Mouse (Mus musculus): ENCODE data around the gene Clpp. TPM values are rescaled to one million over a fixed set of nuclear protein-coding genes. Genes with fewer than 3 reads are reported as not detected.

Clpp gene
- polyA plus RNA-seq, 1 experiment = 31.1 TPM

DNA sequence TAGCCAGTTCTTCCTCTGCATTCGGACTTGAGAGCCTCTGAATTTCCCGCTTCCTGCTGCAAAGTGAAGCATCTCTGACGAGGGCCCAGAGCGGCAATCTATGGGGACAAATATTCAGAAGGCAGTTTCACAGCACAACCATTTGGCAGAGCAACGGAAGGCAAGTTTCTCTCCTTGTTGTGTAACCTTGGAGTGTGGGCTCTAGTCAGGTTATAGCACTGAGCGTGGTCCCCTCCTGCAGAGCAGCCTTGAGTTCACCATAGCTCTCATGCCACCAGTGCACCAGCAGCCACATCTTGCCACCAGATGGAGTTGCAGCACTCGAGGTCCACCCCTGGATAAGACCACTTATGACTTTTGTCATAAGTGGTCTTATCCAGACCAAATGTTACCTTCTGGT lies 1.7 kb upstream of the Clpp start:
- Histone ChIP-seq H3K4me3 (ENCODE audit: control insufficient read depth, low read depth, low read length) (no peak overlapping the region), H3K4me1 (ENCODE audit: control insufficient read depth, insufficient read depth, low read length) (peaks cover 5% of the 10 kb centered on the region), H3K27ac (ENCODE audit: control insufficient read depth, insufficient read depth, low read depth, low read length) (no peak overlapping the region), H3K36me3 (ENCODE audit: control insufficient read depth, insufficient read depth, low read length) (no peaks in the 10 kb centered on the region), H3K27me3 (ENCODE audit: control insufficient read depth, insufficient read depth, low read length) (no peaks in the 10 kb centered on the region)
- no peak for TF ChIP-seq CTCF (IDR thresholded peaks at IDR 0.05; ENCODE audit: control insufficient read depth, insufficient read depth, insufficient replicate concordance, low read depth, low read length)
- no peak for TF ChIP-seq POLR2A (IDR thresholded peaks at IDR 0.05; ENCODE audit: control insufficient read depth, low read depth, low read length)

DNA sequence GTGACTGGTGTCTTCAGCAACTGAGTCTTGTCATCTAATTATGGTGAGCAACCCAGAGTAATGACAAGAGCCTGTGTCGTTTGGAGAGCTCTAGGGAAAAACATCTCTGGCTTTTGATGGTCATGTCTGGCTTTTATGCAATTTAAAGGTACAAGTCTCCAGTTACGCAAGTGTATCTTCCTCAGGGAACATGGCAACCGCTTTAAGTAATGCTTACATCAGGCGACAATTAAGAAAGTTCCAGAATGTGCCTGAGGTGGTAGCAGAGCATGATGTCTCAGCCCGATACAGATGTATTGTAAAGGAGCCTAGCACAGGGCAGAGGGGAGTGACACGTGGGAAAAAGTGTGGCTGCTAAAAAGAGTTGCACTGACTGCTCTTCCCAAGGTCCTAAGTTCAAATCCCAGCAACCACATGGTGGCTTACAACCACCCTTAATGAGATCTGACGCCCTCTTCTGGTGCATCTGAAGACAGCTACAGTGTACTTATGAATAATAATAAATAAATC lies 1.1 kb upstream of the Clpp start:
- no peak overlapping the region for H3K4me3 ChIP-seq (ENCODE audit: control insufficient read depth, low read depth, low read length)
- TF ChIP-seq CTCF (IDR thresholded peaks at IDR 0.05; ENCODE audit: control insufficient read depth, insufficient read depth, insufficient replicate concordance, low read depth, low read length) (no peak), POLR2A (IDR thresholded peaks at IDR 0.05; ENCODE audit: control insufficient read depth, low read depth, low read length) (no peak)
- H3K4me1 ChIP-seq (ENCODE audit: control insufficient read depth, insufficient read depth, low read length) = peaks cover 5% of the 10 kb centered on the region
- no peaks in the 10 kb centered on the region for H3K27me3 ChIP-seq (ENCODE audit: control insufficient read depth, insufficient read depth, low read length)
- no peaks in the 10 kb centered on the region for H3K36me3 ChIP-seq (ENCODE audit: control insufficient read depth, insufficient read depth, low read length)
- H3K27ac ChIP-seq (ENCODE audit: control insufficient read depth, insufficient read depth, low read depth, low read length) = no peak overlapping the region

DNA sequence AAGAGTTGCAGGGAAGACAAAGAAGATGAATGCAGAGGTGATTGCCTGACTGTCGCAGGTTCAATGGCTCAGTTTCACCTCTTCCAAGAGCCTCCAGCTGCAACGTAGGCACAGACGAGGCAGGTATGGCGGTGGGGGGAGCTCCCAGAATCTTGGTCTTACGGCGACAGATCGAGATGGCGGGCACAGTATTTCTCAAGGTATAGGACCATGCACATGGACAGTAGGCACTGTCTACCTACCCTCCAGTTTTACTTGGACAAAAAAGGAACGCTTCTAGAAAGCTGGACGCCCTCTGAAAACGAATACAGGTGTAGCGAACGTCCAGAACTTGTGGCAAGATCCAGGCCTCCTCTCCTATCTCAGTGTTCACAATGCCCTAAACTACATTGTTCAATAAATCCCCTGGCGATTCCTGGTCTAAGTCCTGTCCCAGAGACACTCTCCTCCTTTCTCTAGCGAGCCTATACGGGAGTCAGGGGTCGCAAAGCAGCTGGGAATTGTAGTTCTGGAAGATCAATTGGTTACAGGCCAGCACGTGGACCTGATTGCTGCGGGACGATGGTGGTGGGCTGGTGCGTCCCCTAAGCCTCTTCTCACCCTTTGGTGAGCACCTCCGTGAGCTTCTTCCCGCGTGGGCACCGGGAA lies 514 bp upstream of the Clpp start:
- H3K4me1 ChIP-seq (ENCODE audit: control insufficient read depth, insufficient read depth, low read length) = peaks cover 5% of the 10 kb centered on the region
- TF ChIP-seq CTCF (IDR thresholded peaks at IDR 0.05; ENCODE audit: control insufficient read depth, insufficient read depth, insufficient replicate concordance, low read depth, low read length) (no peak), POLR2A (IDR thresholded peaks at IDR 0.05; ENCODE audit: control insufficient read depth, low read depth, low read length) (no peak)

DNA sequence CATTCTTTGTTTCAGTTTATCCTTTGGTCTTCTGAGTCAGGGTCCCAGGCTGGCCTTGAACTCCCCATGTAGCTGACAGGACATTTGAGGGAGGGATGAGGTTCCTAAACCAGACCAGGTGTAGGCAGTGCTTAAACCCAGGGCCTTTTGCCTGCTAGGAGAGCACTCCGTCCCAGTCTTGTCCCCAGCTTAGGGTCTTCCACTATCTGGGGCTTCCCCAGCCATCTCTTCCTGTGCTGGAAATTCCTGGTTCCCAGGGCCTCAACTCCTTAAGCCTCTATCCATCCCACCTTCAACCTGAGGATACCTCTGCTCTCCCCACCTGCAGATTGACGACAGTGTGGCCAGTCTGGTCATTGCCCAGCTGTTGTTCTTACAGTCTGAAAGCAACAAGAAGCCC lies 861 bp downstream of the Clpp start:
- H3K36me3 ChIP-seq (ENCODE audit: control insufficient read depth, insufficient read depth, low read length) = no peaks in the 10 kb centered on the region
- TF ChIP-seq POLR2A (IDR thresholded peaks at IDR 0.05; ENCODE audit: control insufficient read depth, low read depth, low read length) (no peak), CTCF (IDR thresholded peaks at IDR 0.05; ENCODE audit: control insufficient read depth, insufficient read depth, insufficient replicate concordance, low read depth, low read length) (no peak)
- H3K27me3 ChIP-seq (ENCODE audit: control insufficient read depth, insufficient read depth, low read length) = no peaks in the 10 kb centered on the region
- peaks cover 5% of the 10 kb centered on the region for H3K4me1 ChIP-seq (ENCODE audit: control insufficient read depth, insufficient read depth, low read length)
- H3K4me3 ChIP-seq (ENCODE audit: control insufficient read depth, low read depth, low read length) = no peak overlapping the region
- H3K27ac ChIP-seq (ENCODE audit: control insufficient read depth, insufficient read depth, low read depth, low read length) = no peak overlapping the region

More for the DNA sequence above, 514 bp upstream of the Clpp start:
- H3K36me3 ChIP-seq (ENCODE audit: control insufficient read depth, insufficient read depth, low read length) = no peaks in the 10 kb centered on the region
- peak overlapping the region; percentile 75 for H3K27ac ChIP-seq (ENCODE audit: control insufficient read depth, insufficient read depth, low read depth, low read length)
- no peaks in the 10 kb centered on the region for H3K27me3 ChIP-seq (ENCODE audit: control insufficient read depth, insufficient read depth, low read length)
- peak overlapping the region; percentile 95 for H3K4me3 ChIP-seq (ENCODE audit: control insufficient read depth, low read depth, low read length)

DNA sequence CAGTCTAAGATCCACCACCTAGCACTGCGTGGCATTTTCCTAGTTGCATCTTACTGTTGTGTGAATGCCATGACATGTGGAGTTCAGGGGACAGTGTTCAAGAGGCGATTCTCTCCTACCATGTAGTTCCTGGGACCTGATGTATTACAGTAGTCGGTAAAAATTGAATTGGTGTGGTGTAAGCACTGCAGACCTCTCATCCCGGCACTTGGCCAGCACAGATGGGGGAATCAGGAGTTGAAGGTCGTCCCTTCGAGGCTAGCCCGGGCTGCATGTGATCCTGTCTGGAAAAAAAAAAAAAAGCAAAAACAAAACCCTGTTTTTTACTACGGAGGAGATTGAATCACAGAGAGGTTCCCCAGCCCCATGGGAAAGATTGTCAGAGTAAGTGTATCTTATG lies 4.9 kb downstream of the Clpp start:
- H3K36me3 ChIP-seq (ENCODE audit: control insufficient read depth, insufficient read depth, low read length) = no peaks in the 10 kb centered on the region
- TF ChIP-seq CTCF (IDR thresholded peaks at IDR 0.05; ENCODE audit: control insufficient read depth, insufficient read depth, insufficient replicate concordance, low read depth, low read length) = no peak
- no peak for TF ChIP-seq POLR2A (IDR thresholded peaks at IDR 0.05; ENCODE audit: control insufficient read depth, low read depth, low read length)

DNA sequence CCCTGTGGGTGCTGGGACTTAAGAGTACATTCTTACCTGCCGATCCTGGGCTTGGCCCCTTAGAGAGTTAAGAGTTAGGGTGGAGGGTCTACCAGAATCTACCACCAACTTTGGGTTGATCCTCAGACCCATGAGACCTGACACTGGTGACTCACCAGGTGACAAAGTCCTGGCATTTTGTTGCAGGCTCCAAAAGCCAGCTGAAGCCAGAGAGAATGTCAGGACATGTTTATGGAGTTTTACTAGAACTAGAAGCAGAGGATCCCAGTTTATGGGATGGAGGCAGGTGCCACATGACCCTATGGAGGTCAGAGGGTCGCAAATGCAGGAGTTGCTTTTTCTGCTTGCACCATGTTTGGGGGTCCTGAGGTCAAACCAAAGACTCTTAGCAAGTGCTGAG lies 6.4 kb downstream of the Clpp start:
- Histone ChIP-seq H3K27me3 (ENCODE audit: control insufficient read depth, insufficient read depth, low read length) (no peaks in the 10 kb centered on the region), H3K4me1 (ENCODE audit: control insufficient read depth, insufficient read depth, low read length) (peaks cover 8% of the 10 kb centered on the region), H3K36me3 (ENCODE audit: control insufficient read depth, insufficient read depth, low read length) (no peaks in the 10 kb centered on the region), H3K27ac (ENCODE audit: control insufficient read depth, insufficient read depth, low read depth, low read length) (no peak overlapping the region), H3K4me3 (ENCODE audit: control insufficient read depth, low read depth, low read length) (no peak overlapping the region)
- TF ChIP-seq CTCF (IDR thresholded peaks at IDR 0.05; ENCODE audit: control insufficient read depth, insufficient read depth, insufficient replicate concordance, low read depth, low read length) (no peak), POLR2A (IDR thresholded peaks at IDR 0.05; ENCODE audit: control insufficient read depth, low read depth, low read length) (no peak)

More for the DNA sequence above, 4.9 kb downstream of the Clpp start:
- Histone ChIP-seq H3K27ac (ENCODE audit: control insufficient read depth, insufficient read depth, low read depth, low read length) (no peak overlapping the region), H3K4me1 (ENCODE audit: control insufficient read depth, insufficient read depth, low read length) (peaks cover 11% of the 10 kb centered on the region), H3K4me3 (ENCODE audit: control insufficient read depth, low read depth, low read length) (no peak overlapping the region), H3K27me3 (ENCODE audit: control insufficient read depth, insufficient read depth, low read length) (no peaks in the 10 kb centered on the region)

DNA sequence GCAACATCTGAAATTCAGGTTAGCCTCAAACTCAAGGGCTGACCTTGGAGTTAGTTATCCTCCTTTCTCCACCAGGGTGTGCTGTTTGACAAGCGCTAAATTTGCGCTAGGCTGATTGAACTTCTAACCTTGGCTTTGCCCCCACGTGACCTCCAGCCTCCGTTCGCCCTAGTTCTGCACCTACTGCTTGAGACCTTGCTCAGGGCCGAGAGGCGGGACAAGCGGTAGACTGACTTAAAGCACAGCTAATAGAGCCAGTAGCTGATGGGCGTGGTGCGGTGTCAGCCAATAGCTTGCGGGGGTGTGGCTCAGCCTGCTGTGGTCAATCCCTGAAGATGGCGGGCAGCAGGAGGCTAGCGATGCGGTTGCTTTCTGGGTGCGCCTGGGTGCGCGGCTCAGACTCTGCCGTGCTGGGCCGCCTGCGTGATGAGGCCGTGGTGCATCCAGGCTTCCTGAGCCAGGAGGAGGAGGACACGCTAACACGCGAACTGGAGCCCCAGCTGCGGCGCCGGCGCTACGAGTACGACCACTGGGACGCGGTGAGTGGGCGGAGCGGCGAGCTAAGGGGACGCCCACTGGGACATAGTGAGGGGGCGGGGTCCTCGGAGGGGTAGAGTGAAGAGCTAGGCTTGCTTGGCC lies 7.0 kb downstream of the Clpp start, which contains the start of gene Alkbh7:
Gene Alkbh7, plus strand, starts transcription at position 311 of the 639 bp plus-strand sequence.
- Histone ChIP-seq H3K27me3 (ENCODE audit: control insufficient read depth, insufficient read depth, low read length) (no peaks in the 10 kb centered on the region), H3K4me3 (ENCODE audit: control insufficient read depth, low read depth, low read length) (peak within 1 kb of the TSS; percentile 91), H3K36me3 (ENCODE audit: control insufficient read depth, insufficient read depth, low read length) (no peaks in the 10 kb centered on the region), H3K4me1 (ENCODE audit: control insufficient read depth, insufficient read depth, low read length) (peaks cover 8% of the 10 kb centered on the region), H3K27ac (ENCODE audit: control insufficient read depth, insufficient read depth, low read depth, low read length) (peak within 1 kb of the TSS; percentile 73)
- TF ChIP-seq POLR2A (IDR thresholded peaks at IDR 0.05; ENCODE audit: control insufficient read depth, low read depth, low read length) = peak; percentile 44; the same call in 1 of the 2 replicates
- TF ChIP-seq CTCF (IDR thresholded peaks at IDR 0.05; ENCODE audit: control insufficient read depth, insufficient read depth, insufficient replicate concordance, low read depth, low read length) = peak; percentile 45; the same call in 1 of the 2 replicates

All from testis, adult 2 months (tissue).